Mouse (Mus musculus) E14TG2a.4 (cell line): ENCODE data around the gene Derl2.
A peak's percentile ranks its signal among the peaks of the same experiment; 100 is the strongest.

Experiments used
- H3K27me3 ChIP-seq: 2 replicates; pipeline ENCODE4 v1.6.1; 2014; ENCODE audit warnings: low read length, control low read depth; ENCODE audit not compliant: insufficient read depth
- H3K36me3 ChIP-seq: 2 replicates; pipeline ENCODE4 v1.6.1; 2014; ENCODE audit warnings: low read length, control low read depth; ENCODE audit not compliant: insufficient read depth
- H3K4me1 ChIP-seq: replicated peaks from 2 replicates; pipeline ENCODE4 v1.6.1; 2014; ENCODE audit warnings: low read depth, low read length, control low read depth
- H3K4me3 ChIP-seq: replicated peaks from 2 replicates; pipeline ENCODE4 v1.5.1; 2014; ENCODE audit warnings: mild to moderate bottlenecking, low read length
- H3K9me3 ChIP-seq: 2 replicates; pipeline ENCODE4 v1.6.1; 2014; ENCODE audit warnings: low read length, control low read depth
- CTCF ChIP-seq: conservative IDR thresholded peaks from 2 replicates; pipeline ENCODE4 v1.5.1; 2014; ENCODE audit warnings: low read length
- NANOG ChIP-seq: IDR thresholded peaks from 2 replicates; pipeline ENCODE4 v1.6.1; 2014; ENCODE audit warnings: borderline replicate concordance, low read length, mixed read lengths
- POU5F1 ChIP-seq: IDR thresholded peaks from 2 replicates; pipeline ENCODE4 v1.6.1; 2014; ENCODE audit warnings: low read length, borderline replicate concordance

The Derl2 gene

DNA sequence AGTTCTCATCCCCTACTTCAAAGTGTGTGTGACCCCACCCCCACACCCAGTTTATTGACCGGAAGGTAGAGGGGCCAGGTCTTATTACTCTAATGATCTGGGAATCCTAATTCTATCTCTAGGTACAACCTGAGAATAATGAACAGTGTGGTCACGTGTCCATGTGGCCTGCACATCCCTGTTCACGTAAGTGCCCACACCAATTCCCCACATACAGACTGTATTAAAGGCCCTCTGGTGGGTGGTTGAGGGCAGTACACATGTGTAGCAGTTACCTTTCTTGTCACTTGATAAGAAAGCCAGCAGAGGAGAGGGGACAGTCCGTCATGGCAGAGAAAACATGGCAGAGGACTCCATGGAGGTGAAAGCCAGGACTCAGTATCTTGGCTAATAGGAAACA is 45.7 kb downstream of the Derl2 start:
- Histone ChIP-seq H3K9me3 (no peaks in the 10 kb centered on the region), H3K27me3 (no peaks in the 10 kb centered on the region), H3K4me3 (no peak overlapping the region), H3K36me3 (peaks cover 74% of the 10 kb centered on the region), H3K4me1 (peaks cover 28% of the 10 kb centered on the region)
- TF ChIP-seq CTCF (peak; percentile 39), NANOG (no peak), POU5F1 (no peak)

DNA sequence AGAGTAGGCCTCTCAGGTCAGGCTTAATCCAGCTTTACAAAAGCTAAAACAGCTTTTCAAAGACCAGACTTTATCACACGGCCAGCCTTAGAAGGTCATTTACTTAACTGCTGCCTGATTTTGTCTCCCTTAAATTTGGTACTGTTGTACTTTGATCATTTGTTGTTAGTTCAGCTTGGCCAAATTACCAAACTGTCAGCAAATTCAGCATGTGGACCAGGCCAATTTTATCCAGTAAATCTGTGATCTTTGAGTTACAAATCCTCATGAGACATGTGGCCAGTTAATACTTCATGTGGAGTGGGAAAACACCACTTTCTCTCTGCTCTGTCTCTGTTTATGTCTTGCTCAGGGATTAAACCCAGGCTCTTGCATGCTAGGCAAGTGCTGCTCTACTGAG is 47.1 kb downstream of the Derl2 start:
- Histone ChIP-seq H3K36me3 (peaks cover 67% of the 10 kb centered on the region), H3K27me3 (no peaks in the 10 kb centered on the region), H3K4me3 (no peak overlapping the region), H3K4me1 (peaks cover 27% of the 10 kb centered on the region), H3K9me3 (no peaks in the 10 kb centered on the region)
- TF ChIP-seq CTCF (no peak), NANOG (no peak), POU5F1 (no peak)

DNA sequence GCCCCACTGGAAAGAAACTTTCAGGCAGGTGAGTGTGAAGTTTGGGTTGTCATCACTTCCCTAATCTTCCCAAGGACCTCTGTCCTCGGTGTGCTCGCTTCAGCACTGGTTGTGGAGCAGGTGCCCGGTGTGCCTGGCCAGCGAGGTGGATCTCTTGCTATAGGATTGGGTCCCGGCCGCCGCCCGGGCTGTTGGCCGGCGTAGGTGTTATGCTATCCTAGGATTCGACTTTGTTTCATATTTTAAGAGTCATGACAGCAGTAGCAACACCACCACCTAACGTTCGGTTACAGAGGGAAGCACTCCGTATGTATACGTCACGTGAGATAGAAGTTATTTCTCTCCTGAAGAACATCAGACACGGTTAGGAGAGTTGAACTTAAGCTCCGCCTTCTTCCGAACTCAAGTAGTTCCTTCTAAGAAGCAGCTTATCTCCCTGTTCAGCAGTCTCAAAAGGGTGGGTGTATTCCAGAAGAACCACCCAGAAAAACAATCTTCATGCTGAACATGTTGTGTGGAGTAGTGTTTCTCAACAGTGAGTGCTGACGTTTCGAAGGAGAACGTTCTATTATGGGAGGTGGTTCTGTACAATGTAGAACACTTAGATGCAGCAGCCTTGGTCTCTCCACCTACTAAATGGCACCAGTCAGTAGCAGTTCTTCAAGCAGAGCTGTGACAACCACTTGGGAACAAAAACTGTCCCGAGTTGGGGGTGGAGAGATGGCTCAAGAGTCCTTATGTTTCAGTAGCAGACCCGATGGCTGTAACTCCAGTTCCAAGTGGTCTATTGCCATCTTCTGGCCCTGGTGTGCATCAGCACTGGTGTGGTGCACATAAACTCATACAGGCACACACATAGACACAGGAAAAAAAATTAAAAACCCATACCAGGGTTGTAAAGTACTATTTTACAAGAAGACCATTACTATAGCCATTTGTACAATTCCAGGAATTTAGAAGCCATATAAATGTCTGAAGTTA is 48.8 kb downstream of the Derl2 start:
- TF ChIP-seq CTCF (peak; percentile 40), POU5F1 (no peak), NANOG (no peak)
- peaks cover 32% of the 10 kb centered on the region for H3K4me1 ChIP-seq
- no peaks in the 10 kb centered on the region for H3K9me3 ChIP-seq
- H3K4me3 ChIP-seq = peak overlapping the region; percentile 95
- peaks cover 61% of the 10 kb centered on the region for H3K36me3 ChIP-seq
- no peaks in the 10 kb centered on the region for H3K27me3 ChIP-seq

DNA sequence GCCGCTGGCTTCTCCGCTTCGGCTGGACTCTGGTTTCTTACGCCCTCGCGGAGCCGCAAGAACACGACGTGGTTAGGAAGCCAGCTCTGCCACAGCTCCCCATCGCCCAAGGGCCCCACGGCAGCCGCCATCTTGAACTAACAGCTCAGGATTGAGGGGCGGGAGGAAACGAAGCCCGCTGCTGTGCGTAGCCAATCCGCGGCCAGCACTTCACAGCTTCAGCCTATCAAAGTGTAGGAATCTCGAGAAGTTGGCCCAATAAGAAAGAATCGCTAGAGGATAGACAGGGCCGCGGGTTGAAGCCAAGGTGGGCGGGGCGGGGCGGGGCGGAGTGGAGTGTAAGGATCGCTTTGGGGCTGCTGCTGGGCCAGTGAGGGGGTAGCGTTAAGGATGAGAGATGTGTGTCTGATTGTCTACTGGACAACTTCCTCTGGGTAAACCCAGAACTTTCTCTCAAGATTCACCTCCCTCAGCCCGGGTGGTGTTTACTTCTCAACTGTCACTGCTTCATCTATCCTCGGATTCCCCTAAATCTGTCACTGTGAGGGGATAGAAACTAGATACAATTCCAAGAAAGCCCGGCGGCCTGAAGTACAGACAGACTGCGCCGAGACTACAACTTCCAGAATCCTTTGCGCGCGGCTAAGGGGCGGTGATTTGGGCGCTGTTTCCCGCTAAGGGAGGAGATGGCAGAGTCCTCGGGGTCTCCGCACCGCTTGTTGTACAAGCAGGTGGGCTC is 49.7 kb downstream of the Derl2 start, which contains the start of the genes Nup88 and Rpain:
TSS of gene Nup88 (minus strand) at position 153 of the 739 bp plus-strand sequence.
TSS of gene Rpain (plus strand) at position 393 of the 739 bp plus-strand sequence.
- no peaks in the 10 kb centered on the region for H3K9me3 ChIP-seq
- peaks cover 40% of the 10 kb centered on the region for H3K4me1 ChIP-seq
- TF ChIP-seq NANOG (no peak), POU5F1 (no peak), CTCF (no peak)
- H3K36me3 ChIP-seq = peaks cover 61% of the 10 kb centered on the region
- H3K4me3 ChIP-seq = peak within 1 kb of the TSS; percentile 97
- no peaks in the 10 kb centered on the region for H3K27me3 ChIP-seq

DNA sequence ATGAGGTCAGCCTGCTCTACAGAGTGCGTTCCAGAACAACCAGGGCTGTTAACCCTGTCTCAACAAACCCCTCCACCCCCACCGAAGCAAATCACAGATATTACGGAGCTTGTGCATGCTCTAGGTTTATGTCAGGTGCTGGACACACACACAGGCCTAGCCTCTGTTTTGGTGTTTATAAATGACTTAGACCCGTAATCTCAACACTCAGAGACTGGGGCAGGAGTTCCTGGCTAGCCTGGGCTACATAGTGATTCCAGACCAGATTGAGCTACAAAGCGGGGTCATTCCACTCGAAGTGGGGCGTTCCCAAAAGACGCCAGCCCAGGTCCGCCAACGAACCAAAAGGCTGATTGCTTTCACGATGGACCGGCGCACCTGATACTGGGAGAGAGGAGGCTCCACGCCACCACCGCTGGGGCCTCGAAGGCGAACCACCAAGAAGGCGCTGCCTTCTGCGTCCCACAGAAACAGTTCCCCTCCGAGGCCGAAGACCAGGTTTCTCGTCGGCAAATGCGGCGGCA is 50.3 kb downstream of the Derl2 start:
- Histone ChIP-seq H3K4me3 (peak overlapping the region; percentile 97), H3K4me1 (peaks cover 47% of the 10 kb centered on the region), H3K36me3 (peaks cover 61% of the 10 kb centered on the region), H3K27me3 (no peaks in the 10 kb centered on the region), H3K9me3 (no peaks in the 10 kb centered on the region)
- TF ChIP-seq POU5F1 (no peak), NANOG (no peak), CTCF (no peak)

DNA sequence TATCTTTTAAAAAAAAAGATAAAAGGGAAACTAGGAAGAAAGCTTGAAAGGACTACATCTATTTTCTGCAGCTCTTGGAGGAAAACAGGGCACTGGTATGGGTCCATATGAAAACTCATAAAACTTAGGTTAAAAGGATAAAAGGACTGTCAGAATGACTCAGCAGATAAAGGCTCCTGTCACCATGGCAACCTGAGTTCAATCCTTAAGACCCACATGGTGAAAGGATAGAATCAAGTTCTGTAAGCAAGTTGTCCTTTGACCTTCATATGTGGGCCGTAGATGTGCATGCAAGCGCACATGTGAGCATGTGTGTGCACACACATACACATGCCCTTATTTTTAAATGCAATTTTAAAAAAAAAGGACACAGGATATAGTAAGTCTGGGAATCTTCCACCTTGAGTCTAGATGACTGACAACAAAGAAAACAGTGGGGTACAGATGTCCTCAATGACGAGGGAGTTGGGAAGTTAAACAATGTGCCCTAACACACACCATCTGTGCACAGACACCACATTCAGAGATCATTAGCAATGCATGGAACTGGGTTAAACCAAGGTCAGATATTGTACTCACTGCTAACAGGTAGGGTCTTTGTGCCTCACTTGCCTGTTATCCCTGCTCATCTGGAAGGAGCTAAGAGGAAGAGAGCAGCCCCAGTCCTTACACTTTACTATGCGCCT is 55.3 kb downstream of the Derl2 start:
- TF ChIP-seq POU5F1 (no peak), CTCF (no peak), NANOG (no peak)
- Histone ChIP-seq H3K4me3 (no peak overlapping the region), H3K27me3 (no peaks in the 10 kb centered on the region), H3K4me1 (peaks cover 82% of the 10 kb centered on the region), H3K9me3 (no peaks in the 10 kb centered on the region), H3K36me3 (peaks cover 83% of the 10 kb centered on the region)

DNA sequence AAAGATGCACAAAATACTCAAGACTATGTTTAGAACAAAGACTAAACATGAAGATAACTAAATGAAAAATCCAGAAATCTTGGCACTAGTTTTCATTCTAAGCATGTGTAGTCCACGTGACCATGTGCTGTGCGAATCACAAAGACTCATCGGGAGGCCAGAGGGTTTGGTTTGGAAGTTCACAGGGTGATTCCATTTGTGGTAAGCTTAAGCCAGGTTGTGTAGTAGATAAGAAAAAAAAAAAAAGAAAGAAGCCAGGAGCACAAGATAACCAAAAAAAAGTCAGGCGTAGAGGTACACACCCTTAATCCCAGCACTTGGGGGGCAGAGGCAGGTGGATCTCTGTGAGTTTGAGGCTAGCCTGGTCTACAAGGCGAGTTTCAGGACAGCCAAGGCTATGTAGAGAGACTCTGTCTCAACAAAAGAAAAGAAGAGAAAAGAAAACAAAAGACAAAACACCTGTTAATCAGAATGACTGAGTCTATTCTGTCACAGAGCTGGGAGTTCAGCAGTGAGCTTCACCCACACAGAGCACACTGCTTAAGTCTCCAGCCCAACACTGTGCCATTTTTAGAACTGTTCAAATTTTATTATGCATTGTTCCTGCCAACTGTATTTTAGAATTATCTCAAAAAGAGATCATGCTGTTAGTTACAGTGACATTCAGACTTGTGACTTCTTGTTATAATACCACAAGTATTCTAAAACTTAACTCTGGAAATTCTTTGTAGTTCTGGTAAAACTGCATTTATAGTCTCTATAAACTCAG is 58.7 kb downstream of the Derl2 start:
- TF ChIP-seq POU5F1 (no peak), NANOG (no peak), CTCF (no peak)

More for the DNA sequence above, 58.7 kb downstream of the Derl2 start:
- no peak overlapping the region for H3K4me3 ChIP-seq
- no peaks in the 10 kb centered on the region for H3K27me3 ChIP-seq
- no peaks in the 10 kb centered on the region for H3K9me3 ChIP-seq
- H3K4me1 ChIP-seq = peaks cover 74% of the 10 kb centered on the region
- peaks cover 99% of the 10 kb centered on the region for H3K36me3 ChIP-seq
